In genomic region chr10:115173336-115173735, GRCm38 (mm10) we compare ENCODE assay signal across 29 mouse cellular contexts. TPM values are rescaled to one million over a fixed set of nuclear protein-coding genes. Genes with fewer than 3 reads are reported as not detected.
DNase-seq lines count a peak whose midpoint lies in the region; ATAC-seq and TF ChIP-seq lines count a peak whose summit lies in the region.
"Had no signal": no experiment of that assay in that cellular context is flagged by ENCODE, and none has a peak within 500 bp of the region (broad histone marks: within the 10 kb centered on the region; RNA-seq: fewer than 3 reads in every experiment).

No protein-coding gene starts in this region.

- DNase-seq in heart, embryonic 10.5 days (ENCODE audit: low spot score) = no peak
- no peak for DNase-seq in heart, adult 2 months
- no peak for DNase-seq in heart, postnatal 4 days
- no peak for DNase-seq in heart, postnatal 36 days
- DNase-seq: adrenal gland, postnatal 10 days; adrenal gland, postnatal 36 days; B cell, adult 2 months; cerebellum, adult 18-20 months; cerebellum, adult 9-10 months; cerebellum, postnatal 14 days; gastrocnemius, postnatal 10 days; gastrocnemius, postnatal 36 days; kidney, adult 2 months had no signal

- peak overlapping the region; percentile 38 for H3K4me2 ChIP-seq in heart, embryonic 13.5 days
- H3K4me2 ChIP-seq in heart, embryonic 16.5 days (ENCODE audit: low read depth, low read length) = 0 out of 2 replicates have a peak overlapping the region, but pooled peaks have one; percentile 5
- H3K4me2 ChIP-seq: forebrain, embryonic 13.5 days; hindbrain, embryonic 12.5 days; hindbrain, embryonic 15.5 days had no signal

- no peaks in the 10 kb centered on the region for H3K9me3 ChIP-seq in heart, embryonic 10.5 days
- H3K9me3 ChIP-seq in heart, embryonic 13.5 days = no peaks in the 10 kb centered on the region
- H3K9me3 ChIP-seq in heart, embryonic 16.5 days (replicated peaks; ENCODE audit: control insufficient read depth, low read length) = no peaks in the 10 kb centered on the region
- H3K9me3 ChIP-seq: forebrain, embryonic 10.5 days; forebrain, embryonic 13.5 days; hindbrain, embryonic 12.5 days; hindbrain, embryonic 15.5 days had no signal

- no peaks in the 10 kb centered on the region for H3K4me1 ChIP-seq in heart, embryonic 10.5 days
- no peaks in the 10 kb centered on the region for H3K4me1 ChIP-seq in heart, adult 2 months (ENCODE audit: control insufficient read depth, insufficient read depth, low read length)
- H3K4me1 ChIP-seq in heart, embryonic 13.5 days = peaks cover 14% of the 10 kb centered on the region; the same call in 1 of the 2 replicates
- H3K4me1 ChIP-seq in heart, embryonic 16.5 days (ENCODE audit: control insufficient read depth, insufficient read depth, low read length) = peaks cover 4% of the 10 kb centered on the region; the same call in 1 of the 2 replicates

- TF ChIP-seq CTCF in heart, adult 2 months (IDR thresholded peaks at IDR 0.05) = no peak

- H3K9ac ChIP-seq in heart, adult 2 months (ENCODE audit: low read depth, low read length) = no peak overlapping the region
- H3K9ac ChIP-seq in heart, embryonic 13.5 days = no peak overlapping the region
- no peak overlapping the region for H3K9ac ChIP-seq in heart, embryonic 16.5 days (ENCODE audit: low read length)
- H3K9ac ChIP-seq: forebrain, embryonic 13.5 days; hindbrain, embryonic 12.5 days; hindbrain, embryonic 15.5 days had no signal

- no peak overlapping the region for H3K27ac ChIP-seq in heart, embryonic 10.5 days
- H3K27ac ChIP-seq in heart, adult 2 months = no peak overlapping the region
- H3K27ac ChIP-seq in heart, embryonic 13.5 days (replicated peaks) = no peak overlapping the region
- no peak overlapping the region for H3K27ac ChIP-seq in heart, embryonic 16.5 days (ENCODE audit: low read length)
- H3K27ac ChIP-seq: forebrain, embryonic 10.5 days; forebrain, embryonic 13.5 days; hindbrain, embryonic 12.5 days; hindbrain, embryonic 15.5 days had no signal

- H3K79me2 ChIP-seq in heart, adult 2 months (replicated peaks; ENCODE audit: control insufficient read depth, insufficient read depth, low read length) = no peaks in the 10 kb centered on the region

- H3K4me3 ChIP-seq in heart, embryonic 10.5 days = peak overlapping the region; percentile 9; the same call in 1 of the 2 replicates
- H3K4me3 ChIP-seq in heart, adult 2 months = no peak overlapping the region
- no peak overlapping the region for H3K4me3 ChIP-seq in heart, embryonic 13.5 days
- no peak overlapping the region for H3K4me3 ChIP-seq in heart, embryonic 16.5 days (ENCODE audit: low read length)
- H3K4me3 ChIP-seq: forebrain, embryonic 10.5 days; forebrain, embryonic 13.5 days; hindbrain, embryonic 12.5 days; hindbrain, embryonic 15.5 days had no signal

- TF ChIP-seq EP300 in heart, adult 2 months (IDR thresholded peaks at IDR 0.05; ENCODE audit: insufficient read depth, low read depth, low read length) = no peak

- H3K36me3 ChIP-seq in heart, embryonic 10.5 days = no peaks in the 10 kb centered on the region
- H3K36me3 ChIP-seq in heart, adult 2 months (ENCODE audit: control insufficient read depth, insufficient read depth, low read length) = no peaks in the 10 kb centered on the region
- no peaks in the 10 kb centered on the region for H3K36me3 ChIP-seq in heart, embryonic 13.5 days
- no peaks in the 10 kb centered on the region for H3K36me3 ChIP-seq in heart, embryonic 16.5 days (ENCODE audit: control insufficient read depth, insufficient read depth)
- H3K36me3 ChIP-seq: forebrain, embryonic 10.5 days; G1E; hindbrain, embryonic 12.5 days; hindbrain, embryonic 15.5 days had no signal

- intact Hi-C loops in heart, adult 2 months (cut with DNase I) = no loop called here
- intact Hi-C loops in heart, postnatal 36 days (cut with DNase I) = no loop called here

- WGBS in heart, embryonic 10.5 days = 67% methylated on average over 10 of the region's 10 CpGs
- WGBS in heart, adult 2 months = 54% methylated on average over 10 of the region's 10 CpGs
- 59% methylated on average over 10 of the region's 10 CpGs for WGBS in heart, embryonic 13.5 days
- 62% methylated on average over 10 of the region's 10 CpGs for WGBS in heart, embryonic 16.5 days

- no peaks in the 10 kb centered on the region for H3K27me3 ChIP-seq in heart, embryonic 10.5 days (ENCODE audit: insufficient read depth, poor library complexity, severe bottlenecking)
- H3K27me3 ChIP-seq in heart, adult 2 months (ENCODE audit: control insufficient read depth, insufficient read depth, low read length) = no peaks in the 10 kb centered on the region
- H3K27me3 ChIP-seq in heart, embryonic 13.5 days (replicated peaks) = no peaks in the 10 kb centered on the region
- H3K27me3 ChIP-seq in heart, embryonic 16.5 days (ENCODE audit: control insufficient read depth, insufficient read depth, low read length) = no peaks in the 10 kb centered on the region
- H3K27me3 ChIP-seq: CH12.LX; forebrain, embryonic 13.5 days; hindbrain, embryonic 12.5 days; hindbrain, embryonic 15.5 days had no signal

- no peak for TF ChIP-seq POLR2A in heart, adult 2 months (IDR thresholded peaks at IDR 0.05; ENCODE audit: insufficient read depth, low read depth, low read length)

- no peak for ATAC-seq in heart, embryonic 13.5 days (ENCODE audit: extremely low read depth, insufficient number of reproducible peaks, low FRiP score, low TSS enrichment)
- ATAC-seq in heart, embryonic 16.5 days (replicated peaks; ENCODE audit: extremely low read depth, insufficient read depth, low FRiP score) = no peak
- ATAC-seq: forebrain, embryonic 13.5 days; forebrain, embryonic 16.5 days; intestine, postnatal 0 days; Patski had no signal

RNA-seq across cellular contexts. Expression of gene Tph2, which starts 11.5 kb away (rescaled TPM):
- not detected in 2 replicates for polyA plus RNA-seq in heart, embryonic 10.5 days (2016; fragmentation: Nextera tagmentation; extraction: Ambion mirVana)
- total RNA-seq in heart, adult 2 months (2021) = not detected
- not detected in 2 replicates for polyA plus RNA-seq in heart, adult 2 months (2012; rRNA removed)
- not detected in 2 replicates for polyA plus RNA-seq in heart, embryonic 13.5 days (2015; fragmentation: Nextera tagmentation; extraction: Ambion mirVana)
- total RNA-seq in heart, postnatal 4 days (2021) = not detected
- 0.05 TPM in 1 of 2 replicates, not detected in the other for polyA plus RNA-seq in heart, embryonic 16.5 days (2015; fragmentation: Nextera tagmentation; extraction: Ambion mirVana)
- total RNA-seq in heart, postnatal 36 days (2021) = not detected
- total RNA-seq: adrenal gland, adult 18-20 months; adrenal gland, postnatal 10 days; gastrocnemius, postnatal 10 days; gastrocnemius, postnatal 36 days; granulocyte monocyte progenitor cell, adult 5-6 weeks; hematopoietic stem cell, adult 5-6 weeks had no signal
- polyA plus RNA-seq: forebrain, embryonic 10.5 days; G1E; intestine, embryonic 14.5 days; intestine, postnatal 0 days; kidney, adult 2 months; kidney, embryonic 14.5 days; Patski had no signal
